Mouse (Mus musculus) kidney, postnatal 25 days (tissue): Measurements from ENCODE around the gene Dcdc2c.
A peak's percentile ranks its signal among the peaks of the same experiment; 100 is the strongest.

Experiments used
- DNase-seq, 2 experiments: peaks; one replicate each; pipeline ENCODE4 v3.0.0; 2021; ENCODE audit warnings: mixed read lengths in 2 of 2

The Dcdc2c gene

GRCm38 (mm10) chr12:28552299-28552698 is at the start of gene Dcdc2c:
Gene Dcdc2c, minus strand, starts transcription at chr12:28552399.
- DNase-seq: no peak

DNA sequence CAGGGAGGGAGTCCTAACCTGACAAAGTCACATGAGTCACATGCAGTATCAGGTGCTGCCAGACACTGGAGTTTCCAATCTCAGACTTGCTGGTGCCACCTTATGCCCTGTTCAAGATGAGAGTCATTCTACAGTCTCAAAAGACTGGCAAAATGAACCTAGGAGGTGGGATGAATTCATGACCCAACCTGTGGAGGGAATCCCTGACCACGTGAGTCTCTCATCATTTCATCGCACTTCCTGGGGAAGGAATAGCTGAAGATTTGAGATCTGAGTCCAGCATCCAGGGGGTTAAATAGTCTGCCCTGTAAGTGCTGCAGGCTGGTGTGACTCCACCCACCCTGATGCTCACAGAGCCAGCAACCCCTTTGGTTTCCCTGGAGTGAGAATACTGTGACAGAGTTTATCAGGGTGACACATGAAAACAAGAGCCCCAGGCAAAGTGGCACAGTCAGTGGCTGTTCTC is 46.4 kb upstream of the Dcdc2c start:
- no peak for DNase-seq

GRCm38 (mm10) chr12:28598110-28598509 is 45.9 kb upstream of the Dcdc2c start:
- DNase-seq: no peak

- DNase-seq: no peak
Measured at GRCm38 (mm10) chr12:28597699-28598098, 45.5 kb upstream of the Dcdc2c start.

DNA sequence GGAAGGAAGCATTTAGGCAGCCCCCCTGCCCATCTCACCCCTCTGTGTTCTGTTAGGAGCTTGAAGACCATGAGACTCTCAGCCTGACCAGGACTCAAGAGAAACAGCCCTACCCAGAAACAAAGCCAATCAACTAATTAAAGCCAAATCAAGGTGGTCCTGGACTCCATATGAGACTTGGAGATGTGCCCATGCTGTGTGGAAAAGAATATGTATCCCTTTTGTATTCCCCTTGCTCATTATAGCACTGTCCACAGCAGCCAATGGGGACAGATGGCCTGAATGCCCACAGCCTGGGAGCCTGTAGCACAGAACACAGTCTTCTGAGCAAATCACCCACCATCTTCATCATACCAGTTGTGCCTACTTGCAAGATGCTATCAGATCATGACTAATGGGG is 44.7 kb upstream of the Dcdc2c start:
- DNase-seq: no peak

DNA sequence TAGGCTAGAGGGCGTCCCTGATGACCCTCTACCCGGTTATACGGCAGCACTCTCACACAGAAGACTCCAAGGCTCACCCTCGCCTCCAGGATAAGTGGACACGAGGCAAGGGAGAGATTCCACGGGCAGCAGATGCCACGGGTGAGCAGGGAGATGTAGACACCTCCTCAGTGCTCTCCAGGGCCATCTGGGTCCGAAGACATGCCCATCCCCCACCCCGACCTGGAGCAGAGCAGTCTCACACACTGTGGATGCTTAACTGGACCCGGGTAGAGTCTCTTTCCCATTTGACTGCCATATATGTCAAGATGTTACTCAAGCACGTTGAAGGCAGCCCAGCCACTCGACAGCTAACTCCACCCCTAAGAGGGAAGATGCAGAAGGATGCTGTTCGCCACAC is 38.2 kb upstream of the Dcdc2c start:
- peak in 1 of 2 experiments; percentile 5 for DNase-seq

- peak; percentile 86 for DNase-seq
Measured at GRCm38 (mm10) chr12:28589090-28589868, 37.1 kb upstream of the Dcdc2c start.

DNA sequence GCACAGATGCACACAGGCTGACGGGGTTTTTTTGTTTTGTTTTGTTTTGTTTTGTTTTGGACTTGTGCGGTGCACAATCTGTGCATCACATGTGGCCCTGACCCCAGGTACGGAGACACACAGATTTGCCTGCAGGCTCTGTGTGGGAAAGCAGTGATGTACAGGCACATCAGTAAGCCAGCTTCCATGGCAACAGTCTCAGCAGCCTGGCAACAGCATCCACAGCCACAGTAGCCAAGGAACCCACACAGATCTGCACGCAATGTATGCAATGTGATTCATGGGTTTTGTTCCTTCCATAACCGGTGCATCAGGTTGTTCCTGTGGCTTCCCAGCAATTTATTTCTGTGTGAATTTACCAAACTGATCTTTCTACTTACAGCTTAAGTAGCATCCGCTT is 35.8 kb upstream of the Dcdc2c start:
- no peak for DNase-seq

DNA sequence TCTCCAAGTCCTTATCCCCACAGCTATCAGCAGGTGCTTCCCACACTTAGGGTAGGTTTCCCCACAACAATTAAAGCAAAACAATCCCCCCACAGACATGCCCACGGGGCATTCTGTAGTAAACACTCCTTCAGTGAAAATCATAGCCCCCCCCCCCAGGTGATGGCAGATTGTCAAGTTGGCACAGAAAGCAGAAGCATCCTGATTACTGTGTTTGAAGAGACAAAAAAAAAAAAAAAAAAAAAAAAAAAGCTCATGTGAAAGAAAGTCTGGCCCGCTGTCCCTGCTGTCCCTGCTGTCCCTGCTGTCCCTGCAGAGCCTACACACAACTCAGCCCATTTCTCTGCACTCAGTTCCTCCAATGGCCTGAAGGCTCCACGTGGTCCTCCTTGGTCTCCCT is 31.8 kb upstream of the Dcdc2c start:
- no peak for DNase-seq

- no peak for DNase-seq
Measured at GRCm38 (mm10) chr12:28582423-28582822, 30.2 kb upstream of the Dcdc2c start, which contains the start of gene Allc. Gene Allc, minus strand, starts transcription at chr12:28582523.

DNA sequence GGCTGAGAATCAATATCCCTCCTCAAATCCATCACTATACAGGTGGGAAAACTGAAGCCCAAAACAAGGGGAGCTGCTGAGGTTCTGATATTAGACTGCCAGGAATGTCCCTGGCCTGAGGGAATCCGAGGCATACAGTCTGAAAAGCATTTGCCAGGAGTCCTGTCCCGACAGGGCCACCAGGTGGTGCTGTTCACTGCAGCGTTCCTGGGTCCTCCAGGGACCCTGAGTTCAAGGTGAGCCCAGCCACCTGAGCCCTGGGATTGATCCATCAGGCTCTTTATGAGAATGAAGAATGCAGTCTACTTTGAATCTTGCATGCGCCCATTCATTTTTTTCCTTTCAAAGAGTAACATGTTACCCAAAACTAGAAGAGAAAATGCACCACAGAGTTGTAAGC is 26.9 kb upstream of the Dcdc2c start:
- DNase-seq: peak in 1 of 2 experiments; percentile 18

- DNase-seq: no peak
Measured at GRCm38 (mm10) chr12:28578147-28578546, 25.9 kb upstream of the Dcdc2c start.

- DNase-seq: no peak
Measured at GRCm38 (mm10) chr12:28575366-28576070, 23.3 kb upstream of the Dcdc2c start.

- DNase-seq: no peak
Measured at GRCm38 (mm10) chr12:28572241-28572640, 20.0 kb upstream of the Dcdc2c start.

DNA sequence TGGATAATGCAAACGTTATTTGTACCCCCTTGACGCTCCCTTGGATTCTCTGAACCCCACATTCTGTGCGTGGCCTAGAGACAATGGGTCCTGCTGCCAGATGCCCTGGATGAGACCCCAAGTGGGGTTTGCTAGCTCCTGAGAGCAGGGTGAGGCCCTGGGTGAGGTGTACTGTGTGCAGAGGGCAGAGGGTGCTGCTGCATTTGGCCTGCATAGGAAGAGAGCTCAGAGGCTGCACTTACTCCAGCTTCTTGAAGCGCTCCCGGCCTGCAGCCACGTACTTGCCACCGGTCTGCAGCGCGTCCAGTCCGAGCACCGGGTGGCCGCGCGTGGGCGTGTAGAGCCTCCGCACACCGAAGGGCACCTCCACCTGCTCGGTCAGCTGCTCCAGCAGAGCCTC is 424 bp downstream of the Dcdc2c start:
- DNase-seq: no peak

- no peak for DNase-seq
Measured at GRCm38 (mm10) chr12:28548887-28549286, 3.3 kb downstream of the Dcdc2c start.

DNA sequence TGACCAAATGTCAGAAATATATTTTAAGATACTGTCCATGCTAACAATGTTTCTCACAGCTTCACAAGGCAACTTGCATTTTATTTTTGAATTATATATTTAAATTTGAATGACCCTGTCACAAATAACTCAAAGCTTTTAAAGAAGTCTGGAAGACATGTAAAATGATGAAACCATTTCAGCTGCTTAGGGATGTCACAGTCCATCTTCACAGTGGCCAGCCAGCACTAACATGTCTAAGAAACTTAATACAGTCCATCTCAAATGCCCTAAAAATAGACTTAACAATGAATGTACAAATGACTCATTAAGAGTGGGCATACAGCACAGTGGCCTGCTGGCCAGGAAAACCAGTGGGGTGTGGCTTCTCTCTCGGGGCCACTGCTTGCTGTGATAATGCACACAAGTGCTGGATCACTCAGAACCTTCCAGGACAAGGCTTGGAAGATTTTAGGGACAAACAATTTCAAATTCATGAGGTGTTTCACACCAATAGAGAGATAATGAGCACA is 37.9 kb downstream of the Dcdc2c start:
- no peak for DNase-seq

DNA sequence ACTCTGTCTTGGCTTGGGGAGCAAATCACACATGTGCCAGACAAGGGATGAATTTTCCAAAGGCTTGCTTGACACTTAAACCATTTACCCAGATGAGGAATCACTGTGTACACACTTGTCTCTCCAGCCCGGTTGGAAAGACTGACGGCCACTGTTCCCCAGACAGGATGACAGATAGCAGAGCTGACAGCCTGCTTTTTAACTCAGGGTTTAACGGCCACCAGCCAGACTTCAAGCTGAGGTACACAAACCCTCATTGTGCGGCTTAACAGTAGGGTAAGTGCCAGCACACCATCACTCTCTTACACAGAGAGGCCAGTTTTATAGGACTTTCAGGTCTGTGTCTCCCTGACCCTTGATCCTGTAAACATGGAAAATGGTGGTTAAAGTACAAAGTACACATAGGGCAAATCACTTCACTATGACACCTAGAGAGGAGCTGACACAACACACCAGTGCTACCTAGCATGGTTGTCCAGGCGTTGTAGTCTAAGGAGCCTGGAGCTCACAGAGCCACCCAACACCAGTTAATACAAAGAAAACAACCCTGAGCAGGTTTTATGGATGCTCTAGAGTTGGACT is 42.4 kb downstream of the Dcdc2c start:
- no peak for DNase-seq

DNA sequence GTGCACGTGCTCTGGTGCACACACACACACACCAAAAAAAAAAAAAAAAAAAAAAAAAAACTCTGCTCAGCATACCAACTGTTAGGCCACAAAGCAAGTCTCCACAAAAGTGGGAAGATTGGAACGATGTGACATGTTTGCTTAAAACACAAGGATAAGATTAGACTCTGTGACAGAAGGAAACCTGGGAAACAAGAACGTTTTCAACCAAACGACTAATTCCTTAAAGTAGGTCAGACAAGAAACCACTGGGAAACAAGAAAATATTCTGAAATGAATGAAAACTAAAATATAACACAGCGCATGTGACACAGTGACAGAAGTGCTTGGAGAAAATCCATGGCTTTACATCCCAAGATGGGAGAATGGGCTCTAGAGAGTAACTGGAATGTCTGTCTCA is 57.9 kb downstream of the Dcdc2c start:
- DNase-seq: no peak

DNA sequence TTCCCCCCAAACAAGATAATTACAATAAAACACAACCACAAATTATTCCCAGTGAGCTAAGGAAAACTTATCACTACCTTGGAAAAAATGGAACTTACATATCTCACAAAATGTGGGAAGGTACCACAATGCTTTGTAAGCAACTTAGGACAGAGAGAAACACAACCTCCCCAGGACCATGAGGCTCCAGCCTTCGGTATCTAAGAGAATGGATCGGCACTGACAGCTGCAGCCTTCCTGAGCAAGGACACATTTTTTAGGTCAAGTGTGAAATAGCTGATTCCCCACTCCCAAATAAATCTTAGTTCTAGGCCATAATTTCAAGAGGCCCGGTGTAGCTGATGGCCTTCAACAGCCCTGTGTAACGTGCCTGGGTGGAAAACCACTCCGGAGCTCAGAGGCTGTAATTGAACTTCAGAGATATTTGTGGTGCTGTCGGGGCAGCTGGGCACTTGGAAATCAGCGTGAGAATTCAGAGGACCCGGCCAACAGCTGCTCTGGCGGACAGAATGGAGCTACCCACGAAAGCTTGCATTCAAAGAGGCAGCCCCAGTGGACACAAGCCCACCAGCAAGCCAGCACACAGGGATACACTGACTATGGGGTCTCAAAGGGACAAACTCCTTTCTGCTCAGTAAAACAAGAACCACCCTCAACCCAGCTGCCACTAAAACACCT is 69.6 kb downstream of the Dcdc2c start:
- DNase-seq: no peak

- no peak for DNase-seq
Measured at GRCm38 (mm10) chr12:28460951-28461431, 91.2 kb downstream of the Dcdc2c start.

DNA sequence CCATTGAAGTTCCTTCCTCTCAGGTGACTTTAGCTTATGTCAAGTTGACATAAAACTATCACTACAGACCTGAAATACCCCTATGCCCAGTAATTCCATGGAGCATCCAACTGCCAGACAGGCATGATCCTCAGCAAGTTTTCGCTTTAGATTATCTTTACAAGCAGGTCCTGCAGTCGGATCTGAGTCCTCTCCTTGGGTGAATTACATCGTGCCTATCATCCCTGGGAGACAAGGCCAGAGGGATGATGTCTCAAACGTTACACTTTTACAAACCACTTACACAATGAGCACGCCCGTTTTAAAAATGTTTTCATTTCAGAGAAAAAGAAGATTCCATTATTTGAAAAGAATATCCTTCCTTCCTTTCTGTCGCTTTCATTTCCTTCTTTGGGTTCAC is 91.7 kb downstream of the Dcdc2c start:
- no peak for DNase-seq

DNA sequence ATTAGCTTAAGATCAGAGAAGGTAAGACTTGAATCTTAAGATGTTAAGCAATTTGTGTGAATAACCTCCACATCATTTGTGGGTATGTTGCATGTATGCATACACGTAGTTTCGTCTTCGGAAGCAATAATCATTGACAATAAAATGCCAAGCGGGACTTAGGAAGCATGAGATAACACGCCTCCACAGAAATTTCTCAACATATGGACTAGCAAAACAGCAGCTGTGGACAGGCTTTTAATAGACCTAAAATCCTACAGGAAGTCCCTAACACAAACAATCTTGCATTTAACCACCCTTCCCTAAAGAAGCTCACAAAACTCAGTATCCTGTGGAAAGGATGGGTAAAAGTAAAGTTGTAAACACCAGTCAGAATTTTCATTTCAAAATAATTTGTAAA is 93.4 kb downstream of the Dcdc2c start:
- no peak for DNase-seq
